Mouse (Mus musculus): ENCODE measurements around the gene Spz1. TPM values are rescaled to one million over a fixed set of nuclear protein-coding genes. Genes with fewer than 3 reads are reported as not detected.
A peak's percentile ranks its signal among the peaks of the same experiment; 100 is the strongest.

Gene Spz1
- total RNA-seq, 2 experiments from 2014 or later, result not detected

- peak; percentile 8 for DNase-seq
- intact Hi-C loops (cut with DNase I; ENCODE audit: low total_unique reads), result no loop called here
Measured at GRCm38 (mm10) chr13:92584094-92584717, 8.2 kb upstream of the Spz1 start.

- intact Hi-C loops (cut with DNase I; ENCODE audit: low total_unique reads), result loop anchor here (2.0 kb wide), 1 partner anchor 160 kb away; no protein-coding TSS in a partner anchor
- DNase-seq, result peak; percentile 68
Measured at GRCm38 (mm10) chr13:92580220-92581043, 4.5 kb upstream of the Spz1 start.

GRCm38 (mm10) chr13:92578210-92578609 is 2.2 kb upstream of the Spz1 start:
- DNase-seq, result no peak
- intact Hi-C loops (cut with DNase I; ENCODE audit: low total_unique reads), result no loop called here

- intact Hi-C loops (cut with DNase I; ENCODE audit: low total_unique reads), result no loop called here
- no peak for DNase-seq
Measured at GRCm38 (mm10) chr13:92576688-92577087, 716 bp upstream of the Spz1 start.

GRCm38 (mm10) chr13:92559429-92559828 is 16.5 kb downstream of the Spz1 start:
- no peak for DNase-seq
- intact Hi-C loops (cut with DNase I; ENCODE audit: low total_unique reads), result no loop called here

- intact Hi-C loops (cut with DNase I; ENCODE audit: low total_unique reads), result no loop called here
- DNase-seq, result no peak
Measured at GRCm38 (mm10) chr13:92557229-92557628, 18.7 kb downstream of the Spz1 start.

- intact Hi-C loops (cut with DNase I; ENCODE audit: low total_unique reads), result no loop called here
- DNase-seq, result no peak
Measured at GRCm38 (mm10) chr13:92556458-92557126, 19.4 kb downstream of the Spz1 start.

- intact Hi-C loops (cut with DNase I; ENCODE audit: low total_unique reads), result no loop called here
- no peak for DNase-seq
Measured at GRCm38 (mm10) chr13:92547093-92547492, 28.9 kb downstream of the Spz1 start.

GRCm38 (mm10) chr13:92540997-92541396 is 35.0 kb downstream of the Spz1 start:
- no peak for DNase-seq
- intact Hi-C loops (cut with DNase I; ENCODE audit: low total_unique reads), result no loop called here

GRCm38 (mm10) chr13:92539126-92539525 is 36.8 kb downstream of the Spz1 start:
- intact Hi-C loops (cut with DNase I; ENCODE audit: low total_unique reads), result no loop called here
- no peak for DNase-seq

GRCm38 (mm10) chr13:92533801-92534200 is 42.2 kb downstream of the Spz1 start:
- no peak for DNase-seq
- intact Hi-C loops (cut with DNase I; ENCODE audit: low total_unique reads), result no loop called here

GRCm38 (mm10) chr13:92532216-92532615 is 43.8 kb downstream of the Spz1 start:
- DNase-seq, result no peak
- intact Hi-C loops (cut with DNase I; ENCODE audit: low total_unique reads), result no loop called here

- DNase-seq, result no peak
- intact Hi-C loops (cut with DNase I; ENCODE audit: low total_unique reads), result no loop called here
Measured at GRCm38 (mm10) chr13:92531237-92531636, 44.7 kb downstream of the Spz1 start.

GRCm38 (mm10) chr13:92530721-92531211 is 45.2 kb downstream of the Spz1 start, which contains the start of gene Zfyve16:
Gene Zfyve16 (minus strand): TSS chr13:92530868.
- intact Hi-C loops (cut with DNase I; ENCODE audit: low total_unique reads), result no loop called here
- peak; percentile 98 for DNase-seq

- intact Hi-C loops (cut with DNase I; ENCODE audit: low total_unique reads), result no loop called here
- DNase-seq, result no peak
Measured at GRCm38 (mm10) chr13:92529828-92530720, 45.9 kb downstream of the Spz1 start.
